Mouse (Mus musculus) right cerebral cortex, adult 2 months (tissue): Measurements from ENCODE around the gene Bmp6.

Experiments used
- DNase-seq, 2 experiments: peaks; one replicate each; pipeline ENCODE4 v3.0.0; 2021 to 2022; ENCODE audit warnings: low spot score in 2 of 2

The Bmp6 gene

GRCm38 (mm10) chr13:38353420-38354255 lies 8.7 kb downstream of the Bmp6 start:
- DNase-seq, result no peak

- DNase-seq, result no peak
Observed at GRCm38 (mm10) chr13:38354284-38354683, 9.4 kb downstream of the Bmp6 start.

DNA sequence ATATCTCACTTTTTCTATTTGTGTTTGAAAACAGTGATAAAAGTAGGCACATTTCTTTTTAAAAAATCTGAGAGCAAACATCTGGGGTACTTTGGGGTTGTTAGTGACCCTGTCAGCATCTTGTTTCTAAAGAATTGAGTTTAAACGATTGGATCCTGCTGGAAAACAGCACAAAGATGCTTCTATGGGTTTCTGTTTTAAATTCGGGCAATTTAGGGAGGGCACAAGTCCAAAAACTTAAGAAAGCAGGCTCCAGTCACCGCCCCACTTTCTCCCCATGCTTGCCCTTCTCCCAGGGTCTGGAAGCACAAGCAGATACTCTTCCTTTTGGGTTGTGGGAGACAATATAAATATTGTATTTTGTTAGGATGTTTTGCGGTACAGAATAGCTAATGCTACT lies 14.1 kb downstream of the Bmp6 start:
- no peak for DNase-seq

DNA sequence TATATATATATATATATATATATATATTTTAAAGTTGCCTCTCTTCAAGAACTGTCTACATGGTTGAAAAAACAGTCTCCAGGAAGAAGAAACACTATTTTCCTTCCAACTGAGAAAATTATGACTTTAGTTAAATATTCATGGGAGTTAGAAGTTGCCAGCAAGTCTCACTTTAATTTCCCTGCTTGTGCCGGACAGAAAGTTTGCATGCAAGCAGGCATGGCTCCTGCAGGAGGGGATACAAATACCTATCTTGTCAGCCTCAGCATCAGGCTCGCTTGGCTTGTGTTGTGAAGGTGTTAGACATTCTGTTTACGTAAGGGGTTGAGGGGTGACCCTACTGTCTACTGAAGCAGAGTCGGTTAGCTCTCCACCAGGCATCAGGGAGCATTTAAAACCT lies 17.8 kb downstream of the Bmp6 start:
- DNase-seq, result no peak

DNA sequence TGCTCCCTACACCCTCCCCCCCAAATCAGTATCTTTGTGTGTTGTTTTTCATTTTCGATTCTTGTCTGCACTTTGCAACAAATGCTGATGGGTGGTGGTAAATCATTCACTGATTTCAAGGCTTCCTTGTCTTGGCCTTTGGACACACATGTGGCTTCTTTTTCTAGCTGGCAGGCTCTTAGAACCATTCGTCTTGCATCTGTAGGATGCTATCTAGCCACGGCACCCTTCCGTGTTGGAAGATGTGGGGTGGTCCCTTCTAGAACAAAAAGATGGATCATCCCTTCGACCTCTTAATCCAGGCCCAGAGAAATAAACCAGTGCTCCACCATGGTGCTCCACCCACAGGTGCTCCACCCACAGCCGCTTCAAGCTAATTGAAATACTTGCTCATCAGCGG lies 19.0 kb downstream of the Bmp6 start:
- DNase-seq, result no peak

- no peak for DNase-seq
Observed at GRCm38 (mm10) chr13:38369624-38370023, 24.7 kb downstream of the Bmp6 start.

DNA sequence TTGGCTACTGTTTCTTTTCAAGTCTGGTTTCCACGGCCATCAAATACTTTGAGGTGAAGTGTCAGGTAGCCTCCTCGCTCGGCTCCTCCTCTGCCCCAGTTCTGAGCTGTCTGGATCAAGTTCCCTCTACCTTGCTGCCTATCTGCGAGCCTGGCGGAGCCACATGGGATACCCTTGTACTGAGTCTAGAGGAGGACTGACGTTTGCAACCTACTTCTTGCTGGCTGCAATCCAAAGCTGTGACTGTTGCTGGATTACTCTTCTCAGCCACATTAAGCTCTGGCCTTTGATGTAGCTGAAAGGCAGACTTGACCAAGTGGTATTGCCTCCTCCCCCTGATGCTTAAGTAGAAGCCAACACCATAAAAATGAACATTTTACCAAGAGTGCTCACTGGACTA lies 31.2 kb downstream of the Bmp6 start:
- DNase-seq, result no peak

DNA sequence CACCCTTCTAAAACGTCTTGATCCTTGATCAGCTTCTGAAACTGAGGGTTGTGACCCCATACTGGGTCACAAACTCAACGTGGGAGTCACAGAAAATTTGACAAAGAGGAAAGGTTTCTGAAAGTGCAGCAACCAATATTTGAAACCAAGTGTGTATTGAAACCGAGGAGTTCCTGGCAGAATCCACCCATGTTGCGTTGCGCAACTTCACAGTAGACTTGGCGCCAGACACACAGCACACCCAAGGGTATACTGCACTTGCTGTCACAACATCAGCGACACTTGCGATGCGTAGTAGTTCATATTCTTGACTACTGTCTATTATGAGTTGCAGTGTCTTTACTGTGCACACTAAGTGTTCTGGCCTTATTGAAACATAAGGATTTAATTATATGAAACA lies 32.4 kb downstream of the Bmp6 start:
- no peak for DNase-seq

- DNase-seq, result peak; percentile 20 to 39
Observed at GRCm38 (mm10) chr13:38379806-38380205, 34.9 kb downstream of the Bmp6 start.

- DNase-seq, result no peak
Observed at GRCm38 (mm10) chr13:38386035-38386559, 41.2 kb downstream of the Bmp6 start.

DNA sequence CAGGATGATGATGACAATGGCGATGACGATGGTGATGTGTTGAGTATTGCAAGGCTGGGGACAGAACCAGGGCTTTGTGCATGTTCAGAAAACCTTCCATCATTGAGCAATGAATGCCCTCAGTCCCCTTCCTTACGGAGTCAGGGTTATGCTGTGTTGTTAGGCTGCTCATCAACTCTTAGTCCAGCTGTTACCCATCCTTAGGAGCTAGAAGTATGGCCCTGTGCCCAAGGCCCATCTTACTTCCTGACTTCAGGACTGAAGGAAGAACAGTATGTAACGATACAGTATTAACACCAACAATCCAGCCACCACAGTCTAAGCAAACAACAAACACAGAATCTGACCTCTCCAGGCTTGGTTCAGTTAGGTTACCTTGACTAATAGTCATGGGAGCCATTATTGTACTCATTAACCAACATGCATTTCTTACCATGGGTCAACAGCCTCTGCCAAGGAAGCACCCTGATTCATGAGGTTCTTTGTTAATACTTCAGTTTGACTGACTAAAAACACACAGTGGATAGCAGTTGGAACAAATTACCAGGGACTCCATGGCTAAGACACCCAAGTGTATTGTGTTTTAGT lies 42.6 kb downstream of the Bmp6 start:
- no peak for DNase-seq

- DNase-seq, result no peak
Observed at GRCm38 (mm10) chr13:38393444-38393843, 48.5 kb downstream of the Bmp6 start.

DNA sequence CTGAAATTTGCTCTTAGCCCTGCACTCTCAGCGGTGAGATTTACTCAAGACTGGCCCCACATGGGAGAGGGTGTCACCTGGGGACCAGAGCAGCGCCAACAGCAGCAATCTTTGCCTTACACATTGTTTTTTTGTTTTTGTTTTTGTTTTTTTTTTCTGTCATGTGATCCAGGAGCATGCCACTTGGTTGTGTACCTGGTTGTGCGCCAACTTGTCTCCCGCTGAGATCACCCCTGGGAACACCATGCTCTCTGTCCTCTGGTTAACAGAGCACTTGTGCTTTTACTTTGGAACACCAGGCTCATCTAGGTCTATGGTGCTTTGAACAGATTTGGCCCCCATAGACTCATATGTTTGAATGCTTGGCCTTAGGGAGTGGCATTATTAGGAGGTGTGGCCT lies 50.1 kb downstream of the Bmp6 start:
- no peak for DNase-seq

- DNase-seq, result no peak
Observed at GRCm38 (mm10) chr13:38397007-38397545, 52.2 kb downstream of the Bmp6 start.

GRCm38 (mm10) chr13:38398658-38399057 lies 53.8 kb downstream of the Bmp6 start:
- no peak for DNase-seq

GRCm38 (mm10) chr13:38400662-38401061 lies 55.8 kb downstream of the Bmp6 start:
- DNase-seq, result no peak

- peak in 1 of 2 experiments; percentile 5 for DNase-seq
Observed at GRCm38 (mm10) chr13:38407611-38408315, 62.9 kb downstream of the Bmp6 start.

DNA sequence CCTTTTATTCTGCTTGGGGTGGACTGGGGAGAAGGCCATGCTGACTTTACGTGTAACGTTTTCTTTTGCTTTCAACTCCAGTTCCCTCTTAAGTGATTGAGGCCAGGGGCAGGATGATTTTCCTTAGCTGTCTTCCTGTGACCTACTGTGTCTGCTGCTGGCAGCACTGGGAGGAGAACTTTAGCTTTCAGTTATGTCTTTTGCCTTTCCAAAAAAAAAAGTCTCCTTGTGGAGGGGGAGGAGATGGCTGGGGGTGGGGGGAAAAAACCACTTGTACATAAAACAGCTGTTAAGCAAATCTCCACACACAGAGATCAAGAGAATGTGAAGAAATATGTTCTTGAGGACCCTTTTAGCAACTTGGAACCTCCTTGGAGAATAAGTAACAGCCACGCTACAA lies 63.7 kb downstream of the Bmp6 start:
- no peak for DNase-seq

DNA sequence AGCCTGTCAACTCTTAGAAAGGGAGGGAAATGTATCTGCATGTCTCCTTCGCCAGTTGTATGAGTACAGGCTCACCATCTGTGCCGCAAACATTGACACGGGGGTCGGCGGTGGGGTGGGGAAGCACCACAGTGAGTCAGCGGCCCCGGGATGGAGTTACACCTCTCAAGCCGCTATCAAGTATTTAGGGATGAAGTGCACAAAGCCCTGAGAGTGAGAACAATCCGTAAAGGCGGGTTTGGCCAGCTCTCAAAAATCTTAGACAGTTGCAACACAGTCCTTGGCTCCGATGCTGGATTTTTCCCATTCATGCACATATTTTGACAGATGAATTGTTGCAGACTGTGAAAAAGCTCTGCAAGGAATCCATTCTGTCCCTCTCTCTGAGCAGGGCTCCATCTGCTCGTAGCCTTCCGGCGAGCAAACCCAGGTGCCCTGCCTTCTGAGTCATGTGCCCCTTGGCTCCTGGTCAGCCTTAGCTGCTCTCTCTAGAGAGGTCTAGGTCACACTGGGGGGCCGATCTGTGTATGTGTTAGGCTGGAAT lies 65.5 kb downstream of the Bmp6 start:
- peak; percentile 70 to 79 for DNase-seq

- DNase-seq, result no peak
Observed at GRCm38 (mm10) chr13:38419781-38420180, 74.9 kb downstream of the Bmp6 start.

DNA sequence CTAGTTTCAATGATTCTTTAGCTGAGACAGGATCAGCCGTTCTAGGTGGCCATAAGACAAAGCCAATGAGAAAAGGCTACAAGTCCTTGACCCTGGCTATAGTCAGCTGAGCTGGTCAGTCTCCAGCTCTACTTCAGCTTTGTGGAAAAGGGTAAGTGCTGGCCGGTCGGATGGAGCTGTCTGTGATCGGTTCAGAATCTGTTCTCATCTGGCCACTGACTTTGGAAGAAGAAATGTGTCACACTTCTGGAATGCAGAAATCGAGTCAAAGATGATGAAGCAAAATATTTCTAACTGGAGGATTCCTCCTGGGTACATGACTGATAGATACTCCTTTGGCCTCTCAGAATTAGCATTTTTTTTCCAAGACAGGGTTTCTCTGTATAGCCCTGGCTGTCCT lies 77.6 kb downstream of the Bmp6 start:
- no peak for DNase-seq

DNA sequence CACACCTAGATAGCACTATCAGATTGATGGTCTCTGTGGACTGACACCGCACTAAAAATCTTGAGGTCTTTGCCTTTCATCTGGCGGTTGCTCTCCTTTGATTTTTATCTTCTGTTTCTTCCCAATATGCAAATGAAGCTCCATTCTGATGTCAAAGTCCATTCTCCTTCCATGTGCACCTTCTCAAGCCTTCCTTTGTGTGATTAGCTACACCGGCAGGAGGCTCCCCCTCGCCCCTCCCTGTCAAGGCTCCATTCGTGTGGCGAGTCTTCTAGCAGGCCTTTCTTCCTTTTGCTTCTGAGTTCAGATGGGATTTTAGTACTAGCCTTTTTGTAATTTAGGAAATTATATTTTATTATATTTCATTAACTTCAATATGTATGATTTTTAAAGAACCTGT lies 80.4 kb downstream of the Bmp6 start:
- no peak for DNase-seq
